Mouse (Mus musculus) adrenal gland, postnatal 0 days (tissue): Measurements from ENCODE around the gene Zfp804a. TPM values are rescaled to one million over a fixed set of nuclear protein-coding genes. Genes with fewer than 3 reads are reported as not detected.

Experiments
- polyA plus RNA-seq: library from polyadenylated mRNA; unstranded; fragments of >200 nt; fragmentation: Nextera tagmentation; extraction: Ambion mirVana; gene quantifications from 2 replicates; pipeline ENCODE4 v1.2.1, GENCODE M21; 2015

Zfp804a gene
- 1.6 and 6.5 TPM in 2 replicates for polyA plus RNA-seq

GRCm38 (mm10) chr2:82053185-82053891 lies at the start of gene Zfp804a:
TSS of gene Zfp804a (plus strand) at chr2:82053222.

